Mouse (Mus musculus) induced T-regulatory cell, adult 2 months (primary cell): ENCODE results near the gene Brs3.

ENCODE experiments used
- DNase-seq: peaks from one replicate; pipeline ENCODE4 v3.0.0-alpha.2; 2012; ENCODE audit warnings: low read depth

The Brs3 gene

DNA sequence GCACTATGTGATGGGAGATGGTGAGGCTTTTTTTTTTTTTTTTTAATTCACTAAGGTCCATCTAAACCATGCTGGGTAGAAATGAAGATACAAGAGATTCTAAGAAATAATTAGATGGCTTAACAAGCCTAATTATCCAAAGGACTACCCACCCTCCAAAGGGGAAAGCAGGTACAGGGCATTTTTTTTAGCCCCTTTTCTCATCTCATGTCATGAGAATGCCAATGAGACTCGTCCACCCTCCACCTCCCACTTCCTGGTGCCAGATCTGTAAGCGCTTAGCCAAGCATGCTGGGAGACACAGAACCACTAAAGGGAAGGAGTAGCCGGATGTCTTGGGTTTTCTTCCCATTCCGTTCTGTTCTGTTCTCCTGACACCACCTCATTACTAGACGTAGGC is at the start of gene Brs3:
Brs3 (plus strand) TSS at position 301 of the 400 bp plus-strand sequence.
- no peak for DNase-seq

DNA sequence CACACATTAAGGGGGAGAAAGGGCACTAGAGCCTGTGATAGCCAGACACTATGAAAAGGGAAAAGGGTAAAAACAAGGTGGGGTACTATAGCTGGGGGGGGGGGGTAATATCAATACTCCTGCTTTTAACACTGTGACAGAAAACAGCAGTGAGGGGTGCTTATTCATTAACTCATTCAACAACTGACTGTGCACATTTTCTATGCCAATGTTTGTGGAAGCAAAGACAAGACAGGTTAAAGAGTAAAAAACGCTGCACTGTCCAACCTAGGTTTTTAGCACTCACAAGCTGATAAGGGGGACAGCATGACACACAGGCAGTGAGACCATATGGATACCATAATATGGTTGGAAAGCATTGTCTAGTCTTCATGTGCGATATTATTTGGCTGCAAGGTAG is 30.0 kb upstream of the Brs3 start:
- DNase-seq, result no peak

DNA sequence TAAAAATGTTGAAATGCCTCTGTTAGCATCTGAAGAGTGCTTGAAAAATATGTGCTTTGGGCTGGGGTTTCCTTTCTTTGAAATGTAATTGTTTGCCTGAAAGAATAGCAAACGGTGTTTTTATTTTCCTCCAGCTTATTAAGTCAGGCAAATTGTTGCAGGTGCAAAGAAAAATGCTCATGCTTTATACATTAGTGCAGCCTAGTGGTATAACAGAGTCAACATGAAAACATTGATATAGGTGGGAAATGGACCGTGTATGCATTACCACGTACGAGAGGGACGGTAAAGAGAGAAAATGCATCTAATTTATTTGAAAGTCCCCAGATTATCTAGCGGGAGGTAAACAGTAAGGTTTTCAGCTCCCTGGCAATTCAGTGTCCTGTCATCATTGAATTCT is 995 bp downstream of the Brs3 start:
- no peak for DNase-seq

DNA sequence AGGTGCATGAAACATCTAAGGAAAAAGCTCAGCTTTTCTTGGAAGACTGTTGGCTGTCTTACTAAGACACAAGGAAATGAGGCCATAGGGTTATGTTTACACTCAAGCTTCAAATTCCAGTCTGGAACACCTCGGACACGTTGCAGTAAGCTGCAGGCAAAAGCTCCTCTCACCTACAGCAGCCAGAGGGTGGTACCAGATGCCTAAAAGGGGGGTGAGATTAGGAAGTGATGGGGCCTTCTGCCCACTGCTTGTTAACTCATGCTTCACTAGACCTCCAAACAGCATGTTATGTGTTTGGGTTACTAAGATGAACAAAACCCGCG is 9.9 kb downstream of the Brs3 start:
- DNase-seq, result no peak

DNA sequence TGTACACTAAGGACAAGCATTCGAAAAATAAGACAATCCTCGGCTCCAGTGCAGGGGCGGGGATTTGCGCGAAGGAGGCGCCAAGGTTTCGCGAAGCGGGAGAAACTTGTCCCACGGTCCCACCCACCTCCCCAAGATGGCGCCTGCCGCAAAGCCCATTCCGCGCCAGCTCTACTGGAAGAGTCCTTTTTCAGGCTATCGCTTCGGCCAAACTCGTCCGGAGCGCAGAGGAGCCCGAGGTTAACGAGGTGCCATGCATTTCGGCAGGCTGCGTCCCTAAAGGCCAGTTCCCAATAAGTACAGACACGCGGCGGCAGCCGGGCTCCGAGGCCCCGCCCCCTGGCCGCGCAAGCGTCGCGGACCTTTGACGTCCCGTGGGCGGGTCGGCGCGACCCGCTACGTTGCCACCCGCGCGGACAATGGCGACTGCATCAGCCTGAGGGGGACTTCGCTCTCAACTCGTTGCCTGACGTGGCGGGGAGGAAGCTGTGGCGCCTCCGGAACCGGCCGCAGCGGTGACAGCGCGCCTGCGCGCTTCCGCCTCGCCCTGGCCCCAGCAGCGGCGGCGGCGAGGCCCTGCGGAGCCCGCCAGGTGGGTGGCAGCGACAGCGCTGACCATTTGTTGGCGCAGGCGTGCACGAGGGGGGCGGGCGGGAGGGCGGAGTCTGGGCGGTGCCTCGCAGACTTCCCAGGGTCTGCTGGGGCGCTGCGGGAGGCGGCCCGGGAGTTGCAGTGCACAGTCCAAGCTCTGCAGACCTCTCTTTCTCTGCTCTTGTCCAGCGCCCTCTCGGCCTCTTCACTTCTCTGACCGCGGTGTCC is 10.5 kb downstream of the Brs3 start, which contains the start of gene Htatsf1:
Htatsf1 (plus strand) TSS at position 410 of the 819 bp plus-strand sequence.
- peak; percentile 88 for DNase-seq

DNA sequence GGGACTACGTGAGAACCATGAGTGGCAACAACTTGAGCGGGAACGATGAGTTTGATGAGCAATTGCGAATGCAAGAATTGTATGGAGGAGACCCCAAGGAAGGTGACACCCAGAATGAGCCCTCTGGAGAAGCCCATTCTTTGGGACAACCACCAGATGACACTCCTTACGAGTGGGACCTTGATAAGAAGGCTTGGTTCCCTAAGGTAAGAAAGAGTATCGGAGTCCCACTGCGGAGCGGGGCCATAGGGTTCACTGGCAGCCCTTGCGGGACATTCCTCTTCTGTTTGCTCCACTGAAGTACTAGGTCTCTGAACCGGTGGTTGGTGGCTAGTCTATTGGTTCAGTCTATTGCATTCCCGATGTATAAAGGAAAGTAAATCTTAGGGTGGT is 11.1 kb downstream of the Brs3 start:
- DNase-seq, result no peak

DNA sequence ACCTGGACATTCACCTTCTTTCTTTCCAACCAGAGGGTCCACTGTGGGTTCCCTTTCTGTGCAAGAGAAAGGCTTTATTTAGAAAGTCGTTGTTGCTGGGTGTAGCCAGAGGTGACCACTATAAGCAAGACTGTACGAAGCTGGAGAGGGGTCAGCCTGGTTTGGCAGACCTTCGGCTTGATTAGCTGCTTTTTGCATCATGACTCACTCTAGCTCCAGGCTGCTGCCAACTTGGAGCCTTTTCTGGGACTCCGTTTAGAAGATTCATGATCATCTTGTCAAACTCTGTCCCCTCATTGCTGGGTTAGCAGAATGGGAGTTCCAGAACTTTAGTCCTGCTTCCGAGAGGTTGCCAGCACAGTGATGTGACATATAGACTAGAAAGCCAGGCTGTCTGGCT is 38.6 kb downstream of the Brs3 start:
- DNase-seq, result no peak

DNA sequence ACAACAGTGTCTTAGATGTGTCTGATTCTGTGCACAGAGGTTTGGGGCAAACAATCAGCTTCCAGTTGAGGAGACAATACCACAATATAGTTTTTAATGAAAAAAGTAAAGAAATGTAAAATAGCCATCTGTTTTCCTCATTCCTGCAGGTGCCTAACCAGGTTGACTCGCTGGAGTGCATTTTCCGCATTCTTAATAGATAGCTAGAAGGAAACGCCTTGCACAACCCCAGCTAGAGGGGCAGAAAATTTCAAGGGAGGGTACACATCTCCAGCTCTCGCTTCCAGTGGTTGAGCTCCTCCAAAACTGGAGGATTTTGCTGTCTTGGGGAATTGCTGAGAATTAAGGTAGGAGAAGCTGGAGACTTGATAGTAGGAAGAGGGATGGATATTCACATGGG is 44.9 kb downstream of the Brs3 start, which contains the start of gene Vgll1:
Vgll1 (plus strand) TSS at position 301 of the 400 bp plus-strand sequence.
- DNase-seq, result no peak
